Mouse (Mus musculus) layer of hippocampus, postnatal 25 days (tissue): ENCODE measurements around the gene Tor1aip1. TPM values are rescaled to one million over a fixed set of nuclear protein-coding genes. Genes with fewer than 3 reads are reported as not detected.

Experiments used
- total RNA-seq, 2 experiments: library from RNA; stranded (reverse); gene quantifications; 2 replicates each; pipeline ENCODE4 v1.2.3; 2021

Gene Tor1aip1
- total RNA-seq, 2 experiments from 2014 or later: 28.6 to 32.4 TPM

Other genes starting within 250 kb of the Tor1aip1 start
- 10 to 100 TPM; 29.8 to 38.0 TPM for gene Qsox1, start 223.6 kb downstream of the Tor1aip1 start, total RNA-seq
- gene Cep350, start 63.2 kb downstream of the Tor1aip1 start, total RNA-seq: 10 to 100 TPM; 41.8 to 49.7 TPM
- gene Tor1aip2, start 1.1 kb downstream of the Tor1aip1 start, total RNA-seq: 10 to 100 TPM; 56.2 to 56.3 TPM
- gene Fam163a, start 168.5 kb upstream of the Tor1aip1 start, total RNA-seq: 10 to 100 TPM; 15.3 to 15.8 TPM